Mouse (Mus musculus) left cerebral cortex, adult 8-10 months (tissue): ENCODE results near the gene Mat1a. TPM values are rescaled to one million over a fixed set of nuclear protein-coding genes. Genes with fewer than 3 reads are reported as not detected.
A peak's percentile ranks its signal among the peaks of the same experiment; 100 is the strongest.

Source experiments
- DNase-seq, 2 experiments: peaks; one replicate each; pipeline ENCODE4 v3.0.0; 2022; ENCODE audit warnings: low spot score in 2 of 2
- total RNA-seq, 4 experiments: library from RNA; stranded (reverse); gene quantifications; 2 replicates each; pipeline ENCODE4 v1.2.4; 2022

The Mat1a gene
- total RNA-seq, 4 experiments from 2014 or later: not detected

DNA sequence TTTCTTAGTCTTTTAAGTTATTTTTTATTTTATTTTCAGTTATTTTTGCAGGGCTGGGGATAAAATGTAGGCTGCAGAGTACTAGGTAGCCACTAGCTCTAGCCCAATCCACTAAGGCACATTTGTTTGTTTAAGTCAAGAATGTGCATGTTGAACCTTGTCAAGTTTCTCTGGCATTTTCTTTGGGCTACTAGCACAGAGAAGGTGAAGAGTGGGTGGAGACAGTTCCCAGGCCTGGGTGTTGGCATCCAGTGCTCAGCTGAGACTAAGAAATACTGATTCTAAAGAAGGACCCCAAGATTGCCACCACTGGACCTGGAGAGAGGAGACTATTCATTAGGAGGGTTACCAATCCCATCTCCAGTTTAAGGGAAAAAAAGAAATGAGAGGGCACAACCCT, 32.2 kb downstream of the Mat1a start:
- no peak for DNase-seq

DNA sequence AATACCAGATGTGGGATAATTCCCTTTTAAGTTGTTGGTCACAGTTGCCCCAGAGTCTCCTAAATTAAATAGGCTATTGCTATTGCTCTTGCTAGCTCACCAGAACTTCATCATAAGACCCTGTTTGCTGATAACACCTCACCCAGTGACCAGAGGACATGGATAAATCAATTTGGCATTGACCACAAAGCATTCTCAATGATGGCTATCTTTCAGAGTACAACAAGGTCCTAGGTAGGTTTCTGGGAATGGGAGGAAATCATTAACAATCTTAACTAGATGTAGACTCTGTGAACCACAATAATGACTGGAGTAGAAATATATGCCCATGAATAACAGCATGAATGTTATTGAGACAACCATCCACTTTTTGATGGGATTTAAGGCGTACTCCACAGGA, 35.9 kb downstream of the Mat1a start:
- no peak for DNase-seq

DNA sequence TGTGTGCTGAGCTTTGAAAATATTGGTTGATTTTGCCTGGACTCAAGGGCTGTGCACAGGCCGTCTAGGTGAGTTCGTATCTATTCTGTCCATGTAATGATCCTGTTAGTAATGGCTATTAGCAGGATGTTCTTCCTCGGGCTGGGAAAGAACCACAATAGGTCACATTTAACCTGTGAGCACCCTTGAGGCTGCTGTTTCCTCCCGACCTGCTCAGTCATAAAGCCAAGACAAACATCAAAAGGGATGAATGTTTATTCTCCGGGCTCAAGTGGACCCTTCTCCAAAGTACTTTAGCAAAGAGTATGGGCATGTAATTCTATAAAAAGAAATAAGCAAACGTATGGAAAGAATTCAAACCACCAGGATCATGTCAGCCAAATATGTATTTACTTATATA, 41.2 kb downstream of the Mat1a start:
- no peak for DNase-seq

DNA sequence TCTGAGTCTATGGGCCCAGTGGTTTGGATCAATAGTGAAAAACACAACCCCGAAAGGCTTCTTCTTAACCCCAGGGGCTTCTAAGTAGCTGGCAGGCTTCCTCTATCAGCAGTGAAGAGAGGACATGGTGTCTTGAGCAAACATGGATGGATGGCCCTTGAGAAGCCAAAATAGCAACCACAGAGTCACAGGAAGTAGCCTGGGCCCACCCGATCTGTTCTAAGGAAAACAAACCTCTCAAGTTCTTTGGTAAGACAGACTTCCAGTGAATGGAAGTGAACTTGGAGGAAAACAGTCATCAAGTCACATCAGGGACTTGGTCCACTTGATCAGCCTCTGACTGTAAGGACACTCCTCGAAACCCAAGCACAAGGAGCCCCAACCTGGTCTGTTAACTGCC, 42.1 kb downstream of the Mat1a start:
- no peak for DNase-seq

DNA sequence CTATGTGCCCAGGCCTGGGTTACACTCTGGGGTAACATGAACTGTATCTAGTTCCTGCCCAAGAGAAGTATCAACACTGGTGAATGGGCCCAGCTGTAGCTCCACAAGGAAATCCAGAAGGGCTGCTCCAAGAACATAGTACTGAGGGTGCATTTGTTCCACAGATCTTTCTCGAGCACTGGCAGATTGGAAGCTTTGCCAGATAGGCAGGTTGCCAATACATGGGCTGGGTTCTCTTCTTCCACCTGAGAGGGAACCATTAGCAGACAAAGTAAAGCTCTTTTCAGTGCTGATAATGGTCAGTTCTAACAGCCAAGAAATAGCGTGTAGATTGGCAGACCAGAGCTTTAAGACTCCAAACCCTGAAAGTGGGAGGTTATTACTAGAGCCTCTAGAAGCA, 42.5 kb downstream of the Mat1a start:
- no peak for DNase-seq

DNA sequence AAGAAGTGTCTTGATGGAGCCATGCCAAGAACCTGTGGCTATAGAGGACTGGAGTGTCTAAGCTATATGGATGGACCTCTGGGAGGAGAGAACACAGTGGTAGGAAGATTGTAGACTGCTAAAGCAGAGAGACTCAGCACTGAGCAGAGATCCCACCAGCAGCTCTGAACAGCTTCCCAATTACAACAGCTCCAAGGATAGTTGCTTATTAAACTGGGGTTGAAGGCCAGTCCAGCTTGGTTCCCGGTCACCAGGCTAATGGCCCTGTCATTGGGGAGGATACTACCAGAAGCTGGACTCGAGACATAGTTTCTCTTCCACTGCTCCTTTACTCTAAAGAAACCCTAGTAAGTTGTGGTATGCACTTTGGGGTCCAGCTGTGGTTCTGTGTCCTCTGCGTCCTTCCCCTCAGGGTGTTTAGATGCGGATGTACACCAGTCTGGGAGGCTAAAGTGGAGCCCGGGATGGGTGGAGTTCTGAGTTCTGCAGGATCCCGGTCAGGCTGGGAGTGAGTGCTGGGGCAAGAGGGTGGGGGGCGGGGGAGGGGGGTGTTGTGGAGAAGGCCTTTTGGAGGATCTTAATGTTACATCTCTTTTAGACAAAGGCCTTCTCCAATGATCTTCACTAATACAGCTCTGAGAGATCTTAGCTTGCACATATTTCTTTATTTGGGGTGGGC, 46.5 kb downstream of the Mat1a start, which contains the start of gene Mbl1:
Mbl1 (plus strand) TSS at position 239 of the 679 bp plus-strand sequence.
- no peak for DNase-seq

DNA sequence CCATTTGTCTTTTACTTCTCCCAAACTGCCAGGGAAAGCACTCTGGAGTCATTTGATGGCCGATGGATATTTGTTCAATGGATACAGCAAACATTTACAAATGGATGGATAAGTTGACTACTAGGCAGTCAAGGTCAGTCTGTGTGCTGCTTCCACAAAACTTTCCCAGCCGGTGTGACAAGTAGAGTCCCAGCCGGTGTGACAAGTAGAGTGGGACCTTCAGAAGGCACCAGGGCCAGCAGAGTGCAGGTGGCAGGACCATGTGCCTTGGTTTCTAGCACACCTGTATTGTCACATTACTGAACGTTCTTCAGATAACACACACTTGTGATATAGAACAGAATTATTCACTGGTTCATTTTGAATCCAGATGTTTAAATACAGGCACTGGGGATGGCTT, 55.2 kb downstream of the Mat1a start:
- DNase-seq: no peak

DNA sequence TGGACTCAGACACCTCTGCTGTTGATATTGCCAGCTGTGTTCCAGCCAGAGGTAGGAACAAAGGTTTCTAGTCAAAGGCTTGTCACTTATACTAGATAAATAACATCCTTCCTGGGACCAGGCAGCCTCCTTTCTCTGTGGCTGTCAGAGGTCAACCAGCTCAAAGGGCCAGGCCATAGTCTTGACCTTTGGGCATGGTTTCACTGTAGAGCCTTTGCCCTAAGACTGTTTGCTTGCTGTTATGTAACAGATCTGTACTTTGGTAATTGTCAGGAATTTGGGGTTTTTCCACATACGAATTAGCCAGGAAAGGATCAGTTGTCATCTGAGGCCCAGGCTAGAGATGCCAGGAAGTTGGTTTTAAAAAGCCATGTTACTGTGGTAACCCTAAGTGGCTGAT, 55.9 kb downstream of the Mat1a start:
- DNase-seq: no peak

DNA sequence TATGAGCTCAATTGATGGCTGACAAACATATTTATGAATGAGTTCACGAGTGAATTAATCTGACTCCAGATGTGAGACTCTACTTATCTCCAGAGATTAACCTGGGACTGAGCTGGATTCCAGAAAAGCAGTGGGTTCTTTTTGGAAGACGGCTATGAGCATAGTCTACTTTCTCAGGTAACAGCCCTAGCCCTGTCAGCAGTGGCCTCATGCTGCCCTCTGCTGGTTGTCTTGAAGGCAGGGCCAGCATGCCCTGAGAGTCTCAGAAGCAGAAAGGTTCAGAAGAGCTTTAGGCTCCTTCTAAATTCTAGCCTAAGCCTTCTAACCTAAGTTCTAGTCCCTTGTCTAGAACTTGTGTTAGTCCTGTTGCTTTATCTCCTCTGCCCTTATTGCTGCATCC, 57.8 kb downstream of the Mat1a start:
- DNase-seq: peak in 1 of 2 experiments; percentile 7

DNA sequence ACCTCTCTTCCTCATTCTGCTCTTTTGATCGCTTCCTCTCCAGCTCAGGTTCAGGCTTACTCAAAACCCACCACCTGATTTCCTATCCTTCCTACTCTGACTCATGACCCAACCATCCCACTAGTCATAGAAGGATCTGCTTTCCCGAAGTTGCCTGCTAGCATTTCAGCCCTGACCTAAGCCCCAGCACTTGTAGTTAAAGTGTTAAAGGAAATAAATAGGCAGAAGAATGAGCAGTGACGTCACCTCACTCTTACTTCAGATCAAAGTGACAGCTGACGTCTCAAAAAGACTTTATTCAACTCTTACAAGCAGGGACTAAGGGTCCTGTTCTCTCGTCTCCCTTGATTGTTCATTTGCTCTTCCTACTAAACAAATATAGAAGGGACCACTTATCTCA, 62.4 kb downstream of the Mat1a start:
- no peak for DNase-seq

DNA sequence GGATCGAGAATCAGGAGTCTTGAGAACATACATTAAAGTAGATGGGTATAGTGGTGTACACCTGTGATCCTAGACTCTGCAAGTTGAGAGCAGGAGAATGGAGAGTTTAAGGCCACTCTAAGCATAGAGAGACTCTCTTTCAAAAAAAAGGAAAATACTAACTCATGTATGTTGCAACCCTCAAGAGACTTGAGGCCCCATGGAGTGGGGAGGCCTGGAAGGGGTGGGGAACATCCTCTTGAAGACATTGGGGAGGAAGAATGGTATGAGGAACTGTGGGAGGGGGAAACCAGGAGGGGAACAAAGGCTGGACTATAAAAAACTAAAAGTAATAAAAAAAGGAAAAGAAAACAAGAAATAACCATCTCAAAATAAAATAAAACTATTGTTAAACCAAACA, 63.7 kb downstream of the Mat1a start:
- DNase-seq: no peak

DNA sequence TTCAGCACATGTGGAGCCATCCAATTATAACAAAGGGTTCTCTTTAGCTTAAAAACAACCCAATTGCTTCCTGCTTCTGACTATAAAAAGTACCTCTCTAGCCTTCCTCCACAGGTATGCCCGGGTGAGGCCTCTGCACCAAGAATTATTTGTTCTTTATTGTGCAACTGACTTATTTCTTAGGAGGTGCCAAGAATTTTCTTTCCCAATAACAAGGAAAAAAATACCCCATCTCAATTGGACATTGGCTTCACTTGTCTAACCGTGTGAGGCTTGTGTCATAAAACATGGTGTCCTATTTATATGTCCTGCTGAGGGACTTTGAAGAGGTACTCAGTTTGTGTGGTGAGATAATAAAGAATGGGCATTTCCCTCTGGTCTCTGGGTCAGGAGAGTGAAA, 65.7 kb downstream of the Mat1a start:
- DNase-seq: no peak

Other genes starting within 250 kb of the Mat1a start
- 1 to 10 TPM; 2.5 to 3.5 (median 3.0) TPM for gene Sh2d4b, start 211.8 kb upstream of the Mat1a start, total RNA-seq
- gene Tspan14, start 138.2 kb upstream of the Mat1a start, total RNA-seq: 10 to 100 TPM; 37.0 to 49.9 (median 44.1) TPM
- gene Fam213a, start 91.2 kb upstream of the Mat1a start, total RNA-seq: 100 to 1,000 TPM; 121 to 133 (median 125) TPM
- gene Dydc2, start 35.8 kb upstream of the Mat1a start, total RNA-seq: 1 to 10 TPM in 2 of 4 experiments, under 1 TPM in 2; 0.78 to 1.3 (median 0.98) TPM
- not detected for gene Dydc1, start 32.1 kb upstream of the Mat1a start, total RNA-seq
- not detected for gene Sftpa1, start 26.7 kb downstream of the Mat1a start, total RNA-seq
- not detected for gene Mbl1, start 46.4 kb downstream of the Mat1a start, total RNA-seq
- gene Sftpd, start 80.1 kb downstream of the Mat1a start, total RNA-seq: not detected
- under 1 TPM in 2 of 4 experiments, not detected in 2; 0.59 to 0.63 TPM for gene Gm2832, start 173.8 kb downstream of the Mat1a start, total RNA-seq
- gene Gm5798, start 243.6 kb downstream of the Mat1a start, total RNA-seq: 1 to 10 TPM in 1 of 4 experiments, not detected in 3; 1.3 TPM